Mouse (Mus musculus): ENCODE results near the gene Slc22a13. TPM values are rescaled to one million over a fixed set of nuclear protein-coding genes. Genes with fewer than 3 reads are reported as not detected.
A peak's percentile ranks its signal among the peaks of the same experiment; 100 is the strongest.

Slc22a13 gene
- polyA plus RNA-seq, 1 experiment, result not detected

DNA sequence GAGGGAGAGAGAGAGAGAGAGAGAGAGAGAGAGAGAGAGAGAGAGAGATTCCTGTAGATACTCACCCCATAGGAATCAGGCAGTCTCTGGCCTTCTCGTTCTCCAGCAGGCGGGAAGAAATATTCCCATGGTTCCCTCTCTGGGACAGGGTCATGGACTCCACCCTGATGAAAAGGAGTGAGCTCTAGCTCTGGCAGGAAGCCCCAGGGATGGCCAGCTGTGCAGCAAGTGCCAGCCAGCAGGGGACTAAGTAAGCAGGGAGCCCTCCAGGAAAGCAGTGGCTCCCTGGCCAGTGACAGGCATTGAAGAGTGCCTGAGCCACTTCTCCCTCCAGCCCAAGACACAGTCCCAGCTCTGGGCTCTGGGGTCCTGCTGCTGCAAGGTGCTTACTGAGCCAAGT lies 57.1 kb downstream of the Slc22a13 start:
- TF ChIP-seq POLR2AphosphoS2 (IDR thresholded peaks at IDR 0.05; ENCODE audit: insufficient read length, low read depth) (no peak), REST (IDR thresholded peaks at IDR 0.05; ENCODE audit: insufficient read depth, insufficient read length) (no peak), MAX (IDR thresholded peaks at IDR 0.05; ENCODE audit: low read depth) (no peak), MYOD1 (IDR thresholded peaks at IDR 0.05; ENCODE audit: control insufficient read depth in 1 of 3, insufficient read length in 2 of 3, low read depth in 2 of 3) (no peak), POLR2A (IDR thresholded peaks at IDR 0.05; ENCODE audit: insufficient read length, low read depth) (no peak), TCF12 (IDR thresholded peaks at IDR 0.05; ENCODE audit: insufficient read depth, poor library complexity, severe bottlenecking) (no peak), CEBPB (IDR thresholded peaks at IDR 0.05; ENCODE audit: insufficient read depth, poor library complexity, severe bottlenecking) (no peak), MYOG (IDR thresholded peaks at IDR 0.05; ENCODE audit: control insufficient read depth in 1 of 3, insufficient read depth in 1 of 3, insufficient read length in 2 of 3, low read depth in 2 of 3) (no peak), SRF (IDR thresholded peaks at IDR 0.05; ENCODE audit: control insufficient read depth, insufficient read length, low read depth) (no peak), E2F4 (IDR thresholded peaks at IDR 0.05; ENCODE audit: insufficient read depth) (no peak), TCF3 (IDR thresholded peaks at IDR 0.05; ENCODE audit: insufficient read length, low read depth) (no peak), USF1 (IDR thresholded peaks at IDR 0.05; ENCODE audit: low read depth) (no peak)

GRCm38 (mm10) chr9:119149601-119150000 lies 59.3 kb downstream of the Slc22a13 start:
- no peak overlapping the region for H3ac ChIP-seq (ENCODE audit: control insufficient read depth, insufficient read length)
- H3K4me2 ChIP-seq (ENCODE audit: low read depth), result no peak overlapping the region
- H3K4me3 ChIP-seq, result no peak overlapping the region
- H3K27me3 ChIP-seq (ENCODE audit: control insufficient read depth, insufficient read depth, insufficient read length), result peaks cover 52% of the 10 kb centered on the region
- H3K36me3 ChIP-seq (ENCODE audit: control insufficient read depth, insufficient read depth), result no peaks in the 10 kb centered on the region
- H3K79me2 ChIP-seq (ENCODE audit: control insufficient read depth, insufficient read depth), result no peaks in the 10 kb centered on the region
- TF ChIP-seq REST (IDR thresholded peaks at IDR 0.05; ENCODE audit: insufficient read depth, insufficient read length) (peak; percentile 96), MAX (IDR thresholded peaks at IDR 0.05; ENCODE audit: low read depth) (no peak)

More for the DNA sequence above, 57.1 kb downstream of the Slc22a13 start:
- Histone ChIP-seq H3K36me3 (ENCODE audit: control insufficient read depth, insufficient read depth) (no peaks in the 10 kb centered on the region), H3K4me2 (ENCODE audit: low read depth) (no peak overlapping the region), H3ac (ENCODE audit: control insufficient read depth, insufficient read length) (no peak overlapping the region), H3K79me2 (ENCODE audit: control insufficient read depth, insufficient read depth) (no peaks in the 10 kb centered on the region), H3K4me3 (no peak overlapping the region), H3K27me3 (ENCODE audit: control insufficient read depth, insufficient read depth, insufficient read length) (peaks cover 59% of the 10 kb centered on the region)

DNA sequence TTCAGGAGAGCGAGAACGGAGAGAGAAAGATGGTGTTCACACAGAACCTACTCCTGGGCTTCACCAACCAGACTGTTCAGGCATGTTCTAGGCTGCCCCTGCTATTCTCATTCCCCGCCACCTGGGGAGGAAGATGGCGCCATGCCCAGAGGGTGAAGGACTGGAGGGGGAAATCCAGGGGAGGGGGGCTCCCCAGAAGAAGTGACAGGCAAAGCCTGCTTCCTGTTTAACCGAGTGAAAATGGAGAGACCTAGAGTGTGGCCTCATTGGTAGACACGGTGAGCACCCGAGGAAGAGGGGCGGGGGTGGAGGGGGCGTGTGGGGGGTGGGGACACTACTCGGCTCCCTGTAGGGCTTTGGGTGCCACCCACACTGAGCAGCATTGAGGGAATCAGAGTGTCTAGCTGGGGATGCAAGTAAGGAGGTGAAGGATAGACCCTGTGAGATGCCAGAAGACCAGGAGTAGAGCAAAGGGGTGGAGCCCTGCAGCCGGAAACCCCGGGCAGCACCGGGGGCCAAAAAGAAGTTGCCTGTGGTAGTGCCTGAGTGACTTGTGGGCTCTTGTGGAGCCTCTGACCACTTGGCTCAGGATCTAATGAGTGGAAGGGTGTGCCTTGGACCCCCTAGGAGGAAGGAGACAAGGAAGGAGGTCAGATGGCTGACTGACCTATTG lies 62.7 kb downstream of the Slc22a13 start:
- no peak overlapping the region for H3ac ChIP-seq (ENCODE audit: control insufficient read depth, insufficient read length)
- H3K27me3 ChIP-seq (ENCODE audit: control insufficient read depth, insufficient read depth, insufficient read length), result peaks cover 56% of the 10 kb centered on the region
- no peak overlapping the region for H3K4me2 ChIP-seq (ENCODE audit: low read depth)
- no peak overlapping the region for H3K4me3 ChIP-seq
- no peaks in the 10 kb centered on the region for H3K36me3 ChIP-seq (ENCODE audit: control insufficient read depth, insufficient read depth)
- H3K79me2 ChIP-seq (ENCODE audit: control insufficient read depth, insufficient read depth), result no peaks in the 10 kb centered on the region
- no peak for TF ChIP-seq MYOD1 (IDR thresholded peaks at IDR 0.05; ENCODE audit: control insufficient read depth in 1 of 3, insufficient read length in 2 of 3, low read depth in 2 of 3)
- TF ChIP-seq MYOG (IDR thresholded peaks at IDR 0.05; ENCODE audit: control insufficient read depth in 1 of 3, insufficient read depth in 1 of 3, insufficient read length in 2 of 3, low read depth in 2 of 3), result no peak
- TF ChIP-seq CEBPB (IDR thresholded peaks at IDR 0.05; ENCODE audit: insufficient read depth, poor library complexity, severe bottlenecking), result no peak
- TF ChIP-seq SRF (IDR thresholded peaks at IDR 0.05; ENCODE audit: control insufficient read depth, insufficient read length, low read depth), result no peak
- no peak for TF ChIP-seq POLR2AphosphoS2 (IDR thresholded peaks at IDR 0.05; ENCODE audit: insufficient read length, low read depth)
- no peak for TF ChIP-seq REST (IDR thresholded peaks at IDR 0.05; ENCODE audit: insufficient read depth, insufficient read length)
- no peak for TF ChIP-seq TCF3 (IDR thresholded peaks at IDR 0.05; ENCODE audit: insufficient read length, low read depth)
- TF ChIP-seq TCF12 (IDR thresholded peaks at IDR 0.05; ENCODE audit: insufficient read depth, poor library complexity, severe bottlenecking), result no peak
- no peak for TF ChIP-seq E2F4 (IDR thresholded peaks at IDR 0.05; ENCODE audit: insufficient read depth)
- TF ChIP-seq MAX (IDR thresholded peaks at IDR 0.05; ENCODE audit: low read depth), result no peak
- no peak for TF ChIP-seq POLR2A (IDR thresholded peaks at IDR 0.05; ENCODE audit: insufficient read length, low read depth)
- no peak for TF ChIP-seq USF1 (IDR thresholded peaks at IDR 0.05; ENCODE audit: low read depth)

GRCm38 (mm10) chr9:119145638-119146037 lies 63.3 kb downstream of the Slc22a13 start:
- H3K4me2 ChIP-seq (ENCODE audit: low read depth), result no peak overlapping the region
- no peaks in the 10 kb centered on the region for H3K79me2 ChIP-seq (ENCODE audit: control insufficient read depth, insufficient read depth)
- no peak overlapping the region for H3ac ChIP-seq (ENCODE audit: control insufficient read depth, insufficient read length)
- TF ChIP-seq MYOG (IDR thresholded peaks at IDR 0.05; ENCODE audit: control insufficient read depth in 1 of 3, insufficient read depth in 1 of 3, insufficient read length in 2 of 3, low read depth in 2 of 3) (no peak), TCF12 (IDR thresholded peaks at IDR 0.05; ENCODE audit: insufficient read depth, poor library complexity, severe bottlenecking) (no peak), MYOD1 (IDR thresholded peaks at IDR 0.05; ENCODE audit: control insufficient read depth in 1 of 3, insufficient read length in 2 of 3, low read depth in 2 of 3) (no peak), CEBPB (IDR thresholded peaks at IDR 0.05; ENCODE audit: insufficient read depth, poor library complexity, severe bottlenecking) (no peak), REST (IDR thresholded peaks at IDR 0.05; ENCODE audit: insufficient read depth, insufficient read length) (no peak), POLR2A (IDR thresholded peaks at IDR 0.05; ENCODE audit: insufficient read length, low read depth) (no peak), SRF (IDR thresholded peaks at IDR 0.05; ENCODE audit: control insufficient read depth, insufficient read length, low read depth) (no peak), MAX (IDR thresholded peaks at IDR 0.05; ENCODE audit: low read depth) (no peak), E2F4 (IDR thresholded peaks at IDR 0.05; ENCODE audit: insufficient read depth) (no peak), POLR2AphosphoS2 (IDR thresholded peaks at IDR 0.05; ENCODE audit: insufficient read length, low read depth) (no peak), USF1 (IDR thresholded peaks at IDR 0.05; ENCODE audit: low read depth) (no peak), TCF3 (IDR thresholded peaks at IDR 0.05; ENCODE audit: insufficient read length, low read depth) (no peak)
- H3K27me3 ChIP-seq (ENCODE audit: control insufficient read depth, insufficient read depth, insufficient read length), result peaks cover 62% of the 10 kb centered on the region
- H3K36me3 ChIP-seq (ENCODE audit: control insufficient read depth, insufficient read depth), result no peaks in the 10 kb centered on the region
- H3K4me3 ChIP-seq, result no peak overlapping the region

Measured in myocyte (in vitro differentiated cells).